Mouse (Mus musculus) forebrain, embryonic 11.5 days (tissue): ENCODE measurements around the gene Smarca2. TPM values are rescaled to one million over a fixed set of nuclear protein-coding genes. Genes with fewer than 3 reads are reported as not detected.
A peak's percentile ranks its signal among the peaks of the same experiment; 100 is the strongest.

Source experiments
- ATAC-seq: fragments of 200-750 bp; cut with Nextera tagmentation; replicated peaks from 2 replicates; pipeline ENCODE4 v1.8.0; 2017; ENCODE audit warnings: moderate TSS enrichment; ENCODE audit not compliant: low FRiP score
- DNase-seq: peaks from one replicate; pipeline ENCODE4 v3.0.0-alpha.2; 2017; ENCODE audit warnings: low spot score
- H3K27ac ChIP-seq: fragments of 300-500 bp; sonication (generic); 2 replicates; pipeline ENCODE4 v1.5.1; 2014; ENCODE audit warnings: low read depth, low read length
- H3K27me3 ChIP-seq: fragments of 300-500 bp; sonication (generic); 2 replicates; pipeline ENCODE4 v1.6.1; 2014; ENCODE audit warnings: mild to moderate bottlenecking, low read length, mixed read lengths; ENCODE audit not compliant: control insufficient read depth, insufficient read depth
- H3K36me3 ChIP-seq: fragments of 300-500 bp; sonication (generic); 2 replicates; pipeline ENCODE4 v1.6.1; 2014; ENCODE audit warnings: mild to moderate bottlenecking, low read length, moderate library complexity, mixed read lengths; ENCODE audit not compliant: control insufficient read depth, insufficient read depth
- H3K4me1 ChIP-seq: fragments of 300-500 bp; sonication (generic); replicated peaks from 2 replicates; pipeline ENCODE4 v1.6.1; 2014; ENCODE audit warnings: low read length, mixed read lengths; ENCODE audit not compliant: control insufficient read depth, insufficient read depth
- H3K4me2 ChIP-seq: fragments of 300-500 bp; sonication (generic); 2 replicates; pipeline ENCODE4 v1.6.1; 2014; ENCODE audit warnings: low read depth, mild to moderate bottlenecking, low read length, moderate library complexity, mixed read lengths; ENCODE audit not compliant: severe bottlenecking
- H3K4me3 ChIP-seq: fragments of 300-500 bp; sonication (generic); 2 replicates; pipeline ENCODE4 v1.5.1; 2014; ENCODE audit warnings: low read depth, low read length
- H3K9ac ChIP-seq: fragments of 300-500 bp; sonication (generic); 2 replicates; pipeline ENCODE4 v1.6.1; 2014; ENCODE audit warnings: low read length
- H3K9me3 ChIP-seq: fragments of 300-500 bp; sonication (generic); 2 replicates; pipeline ENCODE4 v1.6.1; 2016; ENCODE audit warnings: low read length, mixed read lengths; ENCODE audit not compliant: control insufficient read depth
- WGBS: fragments of 180-500 bp; shearing (Covaris S2); extraction: QIAGEN DNeasy Blood & Tissue Kit; methylation state at CpG from one replicate; pipeline ENCODE4 v1.1.7; 2014; 5-methylcytosine and 5-hydroxymethylcytosine counted together
- polyA plus RNA-seq: library from polyadenylated mRNA; unstranded; fragments of >200 nt; fragmentation: Nextera tagmentation; extraction: Ambion mirVana; gene quantifications from 2 replicates; pipeline ENCODE4 v1.2.1, GENCODE M21; 2014

Smarca2 gene
- polyA plus RNA-seq, 1 experiment from 2014 or later, result 45.4 TPM

- Histone ChIP-seq H3K9ac (peak overlapping the region; percentile 70; the same call in 1 of the 2 replicates), H3K27ac (peak overlapping the region; percentile 99), H3K36me3 (no peaks in the 10 kb centered on the region), H3K9me3 (no peaks in the 10 kb centered on the region), H3K27me3 (no peaks in the 10 kb centered on the region), H3K4me2 (peak overlapping the region; percentile 57), H3K4me3 (peak overlapping the region; percentile 17; the same call in 1 of the 2 replicates), H3K4me1 (peaks cover 3% of the 10 kb centered on the region; the same call in 1 of the 2 replicates)
- ATAC-seq, result no peak
- DNase-seq, result no peak
- 27% methylated on average over 11 of the region's 11 CpGs for WGBS
These were observed 144.7 kb downstream of the Smarca2 start for GRCm38 (mm10) chr19:26749427-26750137.

GRCm38 (mm10) chr19:26752611-26753163, 147.8 kb downstream of the Smarca2 start:
- Histone ChIP-seq H3K27ac (no peak overlapping the region), H3K4me1 (peaks cover 3% of the 10 kb centered on the region; the same call in 1 of the 2 replicates), H3K27me3 (no peaks in the 10 kb centered on the region), H3K36me3 (no peaks in the 10 kb centered on the region), H3K4me2 (no peak overlapping the region), H3K9ac (no peak overlapping the region), H3K4me3 (no peak overlapping the region), H3K9me3 (no peaks in the 10 kb centered on the region)
- no peak for ATAC-seq
- no peak for DNase-seq
- WGBS, result 86% methylated on average over 15 of the region's 15 CpGs

GRCm38 (mm10) chr19:26753266-26753872, 148.5 kb downstream of the Smarca2 start:
- H3K4me2 ChIP-seq, result no peak overlapping the region
- 72% methylated on average over 7 of the region's 7 CpGs for WGBS

GRCm38 (mm10) chr19:26754016-26754794, 149.4 kb downstream of the Smarca2 start:
- Histone ChIP-seq H3K4me3 (no peak overlapping the region), H3K9ac (no peak overlapping the region), H3K27me3 (no peaks in the 10 kb centered on the region), H3K36me3 (no peaks in the 10 kb centered on the region), H3K9me3 (no peaks in the 10 kb centered on the region), H3K4me2 (no peak overlapping the region), H3K4me1 (peaks cover 3% of the 10 kb centered on the region; the same call in 1 of the 2 replicates), H3K27ac (no peak overlapping the region)
- WGBS, result 90% methylated on average over 10 of the region's 10 CpGs
- DNase-seq (no peak), ATAC-seq (no peak)

More at GRCm38 (mm10) chr19:26753266-26753872, 148.5 kb downstream of the Smarca2 start:
- Histone ChIP-seq H3K4me3 (no peak overlapping the region), H3K9ac (no peak overlapping the region), H3K4me1 (peaks cover 3% of the 10 kb centered on the region; the same call in 1 of the 2 replicates), H3K27ac (no peak overlapping the region), H3K36me3 (no peaks in the 10 kb centered on the region), H3K9me3 (no peaks in the 10 kb centered on the region), H3K27me3 (no peaks in the 10 kb centered on the region)
- no peak for ATAC-seq
- DNase-seq, result no peak

- Histone ChIP-seq H3K9me3 (no peaks in the 10 kb centered on the region), H3K4me1 (no peaks in the 10 kb centered on the region), H3K4me3 (no peak overlapping the region), H3K9ac (no peak overlapping the region), H3K36me3 (no peaks in the 10 kb centered on the region), H3K27ac (no peak overlapping the region), H3K27me3 (no peaks in the 10 kb centered on the region), H3K4me2 (no peak overlapping the region)
- DNase-seq, result no peak
- 84% methylated on average over 6 of the region's 6 CpGs for WGBS
- no peak for ATAC-seq
These were observed 151.1 kb downstream of the Smarca2 start for GRCm38 (mm10) chr19:26755991-26756390.

- Histone ChIP-seq H3K27ac (no peak overlapping the region), H3K9me3 (no peaks in the 10 kb centered on the region), H3K4me1 (no peaks in the 10 kb centered on the region), H3K4me3 (no peak overlapping the region), H3K4me2 (no peak overlapping the region), H3K36me3 (no peaks in the 10 kb centered on the region), H3K9ac (no peak overlapping the region), H3K27me3 (no peaks in the 10 kb centered on the region)
- no peak for DNase-seq
- ATAC-seq, result no peak
- 83% methylated on average over 8 of the region's 8 CpGs for WGBS
These were observed 151.5 kb downstream of the Smarca2 start for GRCm38 (mm10) chr19:26756399-26756798.

GRCm38 (mm10) chr19:26758156-26758555, 153.3 kb downstream of the Smarca2 start:
- Histone ChIP-seq H3K36me3 (no peaks in the 10 kb centered on the region), H3K4me1 (no peaks in the 10 kb centered on the region), H3K27me3 (no peaks in the 10 kb centered on the region), H3K9ac (no peak overlapping the region), H3K4me3 (no peak overlapping the region), H3K4me2 (no peak overlapping the region), H3K27ac (no peak overlapping the region), H3K9me3 (no peaks in the 10 kb centered on the region)
- WGBS, result 78% methylated on average over 8 of the region's 8 CpGs
- DNase-seq (no peak), ATAC-seq (no peak)

GRCm38 (mm10) chr19:26758620-26759019, 153.8 kb downstream of the Smarca2 start:
- Histone ChIP-seq H3K27me3 (no peaks in the 10 kb centered on the region), H3K4me2 (no peak overlapping the region), H3K27ac (no peak overlapping the region), H3K36me3 (no peaks in the 10 kb centered on the region), H3K4me3 (no peak overlapping the region), H3K9ac (no peak overlapping the region), H3K9me3 (no peaks in the 10 kb centered on the region), H3K4me1 (no peaks in the 10 kb centered on the region)
- DNase-seq (no peak), ATAC-seq (no peak)
- 85% methylated on average over 7 of the region's 7 CpGs for whole genome bisulfite sequencing
